Mouse (Mus musculus): Measurements from ENCODE around the gene Krtap5-4.
"Not testable (repeated sequence)": the region's sequence is repeated elsewhere in the genome, so short reads cannot be mapped to it uniquely, and the experiment has no call there.

DNA sequence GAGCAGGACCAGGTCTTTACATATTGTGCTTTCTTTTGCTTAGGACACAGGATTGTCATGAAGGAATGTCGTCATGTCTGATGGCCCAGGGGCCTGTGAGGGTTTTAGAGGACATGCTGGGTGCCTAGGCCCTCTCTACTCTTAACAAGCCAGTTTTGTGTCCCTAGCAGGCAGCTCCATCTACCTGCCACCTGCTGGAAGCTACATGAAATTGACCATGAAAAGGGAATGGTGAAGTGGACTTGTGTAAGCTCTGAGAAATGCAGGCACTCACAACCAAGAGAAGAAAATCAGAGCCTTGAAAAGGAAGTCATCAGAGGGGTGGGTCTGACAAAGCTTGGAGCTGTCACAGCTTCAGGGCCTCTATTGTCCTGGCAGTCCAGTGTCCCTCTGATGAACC, 24.1 kb upstream of the Krtap5-4 start:
- not testable (repeated sequence) for TF ChIP-seq POLR2A, CTCF (IDR thresholded peaks at IDR 0.05; ENCODE audit: extremely low read depth, insufficient read depth, low read length)
